Mouse (Mus musculus): Measurements from ENCODE around the gene Adcy6.

Gene Adcy6

DNA sequence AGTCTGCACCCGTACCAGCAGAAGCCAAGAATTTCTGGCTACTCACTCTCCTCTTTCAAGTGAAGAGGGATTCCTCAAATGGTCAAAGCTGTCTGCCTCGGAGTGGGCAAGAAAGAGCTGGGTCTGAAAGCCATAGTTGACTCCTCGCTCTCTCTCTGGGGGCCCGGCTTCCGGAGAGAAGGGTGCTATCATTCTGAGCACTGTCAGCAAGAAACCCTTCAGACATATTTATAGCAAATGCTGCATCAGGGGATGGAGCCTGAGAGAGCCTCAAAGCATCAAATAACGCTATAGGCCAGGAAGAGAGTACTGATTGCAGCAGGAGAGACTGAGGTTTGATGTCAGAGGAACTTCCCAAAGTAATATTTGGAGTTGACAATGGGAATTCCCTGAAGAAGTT lies 19.6 kb upstream of the Adcy6 start:
- in situ Hi-C loops (cut with MboI, MseI): no loop called here

DNA sequence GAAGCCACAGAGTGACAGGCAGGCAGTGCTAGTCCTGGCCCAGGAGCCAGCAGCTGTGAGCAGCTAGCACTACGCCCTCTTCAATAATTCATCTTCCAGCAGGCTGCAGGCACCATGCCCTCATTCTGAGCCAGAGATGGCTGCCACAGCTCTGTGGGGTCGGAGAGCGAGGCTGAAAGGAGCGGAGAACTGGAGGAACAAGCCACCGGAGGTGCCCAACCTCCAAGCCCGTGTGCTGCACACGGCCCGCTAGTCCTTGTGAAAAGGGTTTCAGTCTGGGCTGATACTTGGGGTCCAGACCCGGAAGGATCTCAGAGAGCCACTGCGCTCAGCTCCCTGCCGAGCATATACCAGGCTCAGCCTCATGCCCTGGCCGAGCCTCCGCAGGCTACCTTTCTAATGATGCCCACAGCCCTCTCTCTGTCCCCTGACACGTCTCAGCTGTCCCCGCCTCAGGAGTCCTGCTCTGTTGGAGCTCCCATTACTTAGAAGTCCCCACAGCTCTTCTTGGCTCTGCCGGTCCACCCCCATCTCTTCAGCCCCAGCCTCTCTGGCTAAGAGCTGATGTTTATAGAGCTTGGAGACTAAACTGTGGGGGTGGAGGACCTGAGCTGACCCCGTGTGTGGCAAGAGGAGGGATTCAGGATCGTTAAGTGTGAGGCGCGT lies 18.8 kb upstream of the Adcy6 start:
- in situ Hi-C loops (cut with MboI, MseI): no loop called here

DNA sequence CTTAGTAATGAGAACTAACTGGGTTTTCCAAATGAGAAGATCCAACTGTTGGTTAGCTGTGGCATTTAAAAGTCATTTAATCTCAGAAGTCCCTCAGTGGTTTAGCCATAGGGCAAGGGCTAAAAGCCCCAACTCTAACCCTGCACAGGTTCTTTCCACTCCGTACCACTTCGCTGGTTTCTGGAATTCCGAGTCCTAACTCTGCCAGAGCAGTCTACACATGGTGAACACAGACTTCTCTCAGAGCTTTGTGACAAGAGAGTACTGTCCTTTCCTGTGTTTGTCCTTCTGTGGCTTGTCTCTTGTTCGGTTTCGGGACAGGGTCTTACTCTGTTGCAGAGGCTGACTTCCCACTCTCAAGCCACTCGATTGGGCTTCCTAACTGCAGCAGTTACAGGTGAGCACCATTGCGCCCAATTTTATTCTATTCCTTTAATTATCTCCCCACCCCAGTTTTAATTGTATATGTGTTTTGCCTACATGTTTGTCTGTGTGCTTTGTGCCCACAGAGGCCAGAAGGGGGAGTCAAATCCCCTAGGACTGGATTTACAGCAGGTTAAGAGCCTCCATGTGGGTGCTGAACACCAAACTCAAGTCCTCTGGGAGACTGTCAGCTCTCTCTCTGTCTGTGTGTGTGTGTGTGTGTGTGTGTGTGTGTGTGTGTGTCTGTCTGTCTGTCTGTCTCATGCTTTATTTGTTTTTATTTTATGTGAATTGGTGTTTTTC lies 16.8 kb upstream of the Adcy6 start:
- in situ Hi-C loops (cut with MboI, MseI): no loop called here

GRCm38 (mm10) chr15:98626078-98626477 lies 16.2 kb upstream of the Adcy6 start:
- in situ Hi-C loops (cut with MboI, MseI): no loop called here

DNA sequence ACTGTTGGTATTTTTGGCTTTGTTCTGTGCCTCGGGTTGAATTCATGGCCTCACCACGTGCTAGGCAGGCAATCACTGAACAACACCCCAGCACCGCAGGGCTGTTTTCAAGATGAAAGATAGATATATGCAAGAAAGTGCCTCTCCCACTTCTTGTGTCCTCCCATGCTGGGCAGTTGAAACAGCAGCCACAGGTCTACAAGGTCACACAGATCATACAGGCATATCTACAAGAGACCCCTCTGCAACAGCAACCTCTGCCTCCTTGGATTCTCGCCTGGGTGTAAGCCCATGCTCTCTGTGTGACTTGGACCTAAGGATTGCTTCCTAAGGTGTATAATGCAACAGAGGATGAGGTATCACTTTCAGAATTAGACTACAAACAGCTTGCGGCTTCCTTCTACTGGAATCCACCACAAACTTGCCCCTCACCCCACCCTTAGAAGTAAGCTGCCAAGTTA lies 13.5 kb upstream of the Adcy6 start:
- in situ Hi-C loops (cut with MboI, MseI): no loop called here

- in situ Hi-C loops (cut with MboI, MseI): no loop called here
Observed at GRCm38 (mm10) chr15:98622721-98623120, 12.8 kb upstream of the Adcy6 start.

- in situ Hi-C loops (cut with MboI, MseI): no loop called here
Observed at GRCm38 (mm10) chr15:98622199-98622598, 12.3 kb upstream of the Adcy6 start.

DNA sequence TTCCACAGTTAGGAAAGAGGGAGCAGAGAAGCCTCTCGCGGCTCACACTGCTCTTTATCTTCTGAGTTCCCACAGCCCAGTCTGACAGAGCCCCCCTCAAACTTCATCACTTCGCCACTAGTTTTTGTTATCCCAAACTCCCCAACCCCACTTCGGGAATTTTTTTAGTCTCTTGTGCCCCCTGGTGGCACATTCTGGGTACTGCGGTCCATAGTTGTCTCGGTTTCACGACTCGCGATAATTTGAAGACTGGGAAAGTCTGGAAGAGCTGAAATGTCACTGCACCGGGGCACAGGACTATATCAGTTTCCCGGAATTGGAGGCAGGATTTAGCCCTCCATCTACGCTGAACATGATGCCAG lies 7.3 kb upstream of the Adcy6 start:
- in situ Hi-C loops (cut with MboI, MseI): loop anchor here in 1 of 2 experiments (5.0 kb wide), 1 partner anchor 35 kb away; no protein-coding TSS in a partner anchor

- in situ Hi-C loops (cut with MboI, MseI): loop anchor here in 1 of 2 experiments (5.0 kb wide), 1 partner anchor 34 kb away; no protein-coding TSS in a partner anchor
Observed at GRCm38 (mm10) chr15:98616362-98617175, 6.7 kb upstream of the Adcy6 start.

DNA sequence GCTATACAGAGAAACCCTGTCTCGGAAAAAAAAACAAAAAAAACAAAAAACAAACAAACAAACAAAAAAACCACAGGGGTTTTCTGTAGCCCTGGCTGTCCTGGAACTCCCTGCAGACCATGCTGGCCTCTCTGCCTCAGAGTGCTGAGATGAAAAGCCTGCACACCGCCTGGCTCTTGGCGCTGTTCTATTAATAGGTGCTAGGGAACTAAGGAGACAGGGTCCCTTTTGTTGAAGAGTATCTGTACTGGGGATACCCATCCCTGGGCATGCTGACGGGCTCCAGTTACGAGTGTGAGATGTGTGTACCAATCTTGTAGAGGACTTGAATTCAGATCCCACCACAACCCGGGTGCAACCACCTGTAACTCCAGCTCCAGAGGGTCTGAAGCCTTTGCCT lies 5.9 kb upstream of the Adcy6 start:
- in situ Hi-C loops (cut with MboI, MseI): loop anchor here in 1 of 2 experiments (5.0 kb wide), 1 partner anchor 33 kb away; no protein-coding TSS in a partner anchor

GRCm38 (mm10) chr15:98614971-98615370 lies 5.1 kb upstream of the Adcy6 start:
- in situ Hi-C loops (cut with MboI, MseI): loop anchor here in 1 of 2 experiments (5.0 kb wide), 1 partner anchor 33 kb away; no protein-coding TSS in a partner anchor

- in situ Hi-C loops (cut with MboI, MseI): no loop called here
Observed at GRCm38 (mm10) chr15:98614551-98614950, 4.7 kb upstream of the Adcy6 start.

GRCm38 (mm10) chr15:98612229-98612628 lies 2.4 kb upstream of the Adcy6 start:
- in situ Hi-C loops (cut with MboI, MseI): no loop called here

- in situ Hi-C loops (cut with MboI, MseI): no loop called here
Observed at GRCm38 (mm10) chr15:98610131-98610633, 306 bp upstream of the Adcy6 start.

DNA sequence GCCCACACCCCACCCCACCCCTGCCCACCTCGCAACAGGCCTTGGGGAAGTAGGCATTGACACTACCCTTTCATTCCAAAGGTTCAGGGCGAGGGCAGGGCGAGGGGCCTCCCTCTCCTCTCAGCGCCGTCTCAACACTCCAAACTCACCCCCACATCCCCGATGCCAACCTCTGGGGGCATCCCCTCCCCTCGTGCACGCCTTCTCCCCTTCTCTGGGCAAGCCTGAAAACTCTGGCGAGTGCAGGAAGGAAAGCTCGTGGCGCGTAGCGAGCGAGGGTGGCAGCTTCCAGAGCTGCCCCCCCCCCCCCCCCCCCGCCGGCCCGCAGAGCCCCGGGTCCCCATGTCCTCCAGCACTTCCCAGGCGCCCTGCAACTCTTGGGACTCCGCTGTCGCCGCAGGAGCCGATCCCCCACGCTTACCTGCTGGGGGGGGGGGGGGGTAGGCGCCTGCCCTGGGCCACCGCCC lies 1.1 kb downstream of the Adcy6 start:
- in situ Hi-C loops (cut with MboI, MseI): no loop called here

GRCm38 (mm10) chr15:98608058-98608783 lies 1.7 kb downstream of the Adcy6 start:
- in situ Hi-C loops (cut with MboI, MseI): no loop called here

DNA sequence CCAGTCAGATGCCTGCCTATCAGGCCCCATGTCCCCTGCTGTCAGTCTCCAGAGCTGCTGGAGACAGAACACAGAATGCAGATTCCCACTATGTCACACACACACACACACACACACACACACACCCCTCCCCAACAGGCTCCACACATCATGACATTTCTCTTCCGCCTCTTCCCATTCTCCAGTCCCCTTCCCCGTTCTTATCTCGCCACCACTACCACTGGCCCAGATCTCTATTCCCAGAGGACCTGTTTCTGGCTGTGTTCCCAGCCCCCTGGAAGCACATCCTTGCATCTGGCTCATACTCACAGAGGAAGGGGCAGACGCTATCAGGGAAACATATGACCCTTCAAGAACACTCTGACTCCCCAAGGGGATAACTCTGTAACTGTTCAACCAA lies 2.3 kb downstream of the Adcy6 start:
- in situ Hi-C loops (cut with MboI, MseI): no loop called here

DNA sequence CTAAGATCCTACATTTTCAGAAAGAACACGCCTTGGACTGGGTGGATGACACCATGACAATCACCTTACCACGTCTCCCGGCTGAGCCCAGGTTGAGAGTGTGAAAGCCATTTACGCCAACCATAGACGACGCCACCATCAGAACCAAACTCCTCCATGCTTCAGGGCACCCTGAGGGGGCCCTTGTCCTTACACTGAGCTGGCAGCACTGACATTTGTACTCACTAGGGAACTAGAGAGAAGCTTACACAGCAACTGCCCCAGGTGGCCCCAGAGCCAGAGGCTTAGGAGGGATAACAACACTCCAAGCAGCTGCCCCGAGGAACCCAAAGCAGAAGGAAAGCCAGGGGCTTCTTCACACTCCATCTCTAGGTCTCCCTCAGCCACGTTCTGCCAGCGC lies 3.1 kb downstream of the Adcy6 start:
- in situ Hi-C loops (cut with MboI, MseI): no loop called here

DNA sequence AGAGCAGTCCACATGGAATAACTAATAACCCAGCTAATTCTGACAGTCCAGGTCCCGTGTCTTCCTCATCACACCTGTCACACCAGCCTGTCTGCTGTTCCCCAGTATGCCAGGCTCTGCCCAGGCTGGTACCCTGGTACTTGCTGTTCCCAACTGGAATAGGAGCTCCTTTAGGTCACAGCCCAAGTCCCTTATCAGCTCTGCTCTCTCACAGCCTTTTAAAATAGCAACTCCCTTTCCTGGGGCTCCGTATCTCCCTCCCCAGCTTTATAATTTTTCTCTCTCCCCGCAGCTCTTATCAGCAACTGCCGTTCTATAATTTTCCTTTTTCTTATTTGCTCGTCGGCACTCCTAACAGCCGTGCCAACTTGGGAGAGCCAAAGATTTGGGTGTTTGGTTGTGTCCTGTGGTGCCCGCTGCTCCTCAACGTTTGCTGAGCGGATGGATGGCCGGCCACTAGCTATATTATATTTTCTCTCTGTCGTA lies 3.8 kb downstream of the Adcy6 start:
- in situ Hi-C loops (cut with MboI, MseI): no loop called here

DNA sequence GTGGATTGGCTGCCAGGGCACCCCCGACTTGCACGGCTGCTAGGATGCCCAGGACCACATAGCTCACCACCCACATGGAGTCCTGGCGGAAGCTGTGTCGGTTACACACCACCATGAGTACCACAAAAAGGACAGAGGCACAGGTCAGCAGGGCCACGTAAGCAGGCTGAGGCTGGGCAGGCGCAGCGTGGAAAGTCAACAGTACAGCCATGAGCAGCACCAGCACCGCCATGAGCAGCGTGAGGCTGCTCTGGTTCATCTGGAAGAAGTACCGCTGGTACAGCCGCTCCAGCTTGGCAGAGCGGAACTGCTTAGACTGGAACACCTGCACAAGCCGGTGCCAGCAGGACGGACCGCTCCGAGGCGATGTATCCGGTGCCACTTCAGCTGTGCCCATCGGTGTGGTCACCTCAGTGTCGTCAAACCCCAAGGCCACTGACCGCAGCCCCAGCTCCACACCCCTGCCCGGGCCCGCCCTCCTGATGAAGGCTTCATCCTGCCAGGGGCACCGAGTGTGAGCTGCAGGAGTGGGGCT lies 5.8 kb downstream of the Adcy6 start:
- in situ Hi-C loops (cut with MboI, MseI): no loop called here

Data from T-helper 17 cell (primary cell).